Mouse (Mus musculus) bone marrow, adult 2 months (tissue): ENCODE measurements around the gene Zfp369. TPM values are rescaled to one million over a fixed set of nuclear protein-coding genes. Genes with fewer than 3 reads are reported as not detected.
"Not testable (repeated sequence)": the region's sequence is repeated elsewhere in the genome, so short reads cannot be mapped to it uniquely, and the experiment has no call there.

Experiments used
- H3K27ac ChIP-seq: fragments of 200-500 bp; 2 replicates; pipeline ENCODE4 v1.5.1; 2012; ENCODE audit warnings: low read depth, mild to moderate bottlenecking, control low read depth, inconsistent platforms, low read length; ENCODE audit not compliant: control insufficient read depth, poor library complexity, insufficient read depth
- H3K4me1 ChIP-seq: fragments of 200-500 bp; 2 replicates; pipeline ENCODE4 v1.6.1; 2011; ENCODE audit warnings: low read length; ENCODE audit not compliant: control insufficient read depth, insufficient read depth
- H3K4me3 ChIP-seq: fragments of 200-500 bp; replicated peaks from 2 replicates; pipeline ENCODE3; 2011; ENCODE audit warnings: mild to moderate bottlenecking, low read depth, low read length, control low read depth; ENCODE audit not compliant: control insufficient read depth
- CTCF ChIP-seq: fragments of 200-500 bp; IDR thresholded peaks from 2 replicates; pipeline ENCODE4 v1.5.1; 2011; ENCODE audit warnings: low read length, control low read depth; ENCODE audit not compliant: control insufficient read depth, insufficient read depth
- POLR2A ChIP-seq: fragments of 200-500 bp; IDR thresholded peaks from 2 replicates; pipeline ENCODE4 v1.6.1; 2011; ENCODE audit warnings: low read depth, mild to moderate bottlenecking, control low read depth, low read length, borderline replicate concordance; ENCODE audit not compliant: control insufficient read depth
- WGBS: fragments of 180-500 bp; shearing (Covaris S2); methylation state at CpG from one replicate; pipeline ENCODE4 v1.1.7; 2018; 5-methylcytosine and 5-hydroxymethylcytosine counted together
- polyA plus RNA-seq: library from polyadenylated mRNA; stranded (reverse); fragments of >200 nt; gene quantifications from 2 replicates; pipeline ENCODE4 v1.2.4, GENCODE M21; 2011; ENCODE audit warnings: low replicate concordance; ENCODE audit not compliant: missing spikeins, insufficient read depth, insufficient read length

The Zfp369 gene
- polyA plus RNA-seq, 1 experiment = 12.2 TPM

DNA sequence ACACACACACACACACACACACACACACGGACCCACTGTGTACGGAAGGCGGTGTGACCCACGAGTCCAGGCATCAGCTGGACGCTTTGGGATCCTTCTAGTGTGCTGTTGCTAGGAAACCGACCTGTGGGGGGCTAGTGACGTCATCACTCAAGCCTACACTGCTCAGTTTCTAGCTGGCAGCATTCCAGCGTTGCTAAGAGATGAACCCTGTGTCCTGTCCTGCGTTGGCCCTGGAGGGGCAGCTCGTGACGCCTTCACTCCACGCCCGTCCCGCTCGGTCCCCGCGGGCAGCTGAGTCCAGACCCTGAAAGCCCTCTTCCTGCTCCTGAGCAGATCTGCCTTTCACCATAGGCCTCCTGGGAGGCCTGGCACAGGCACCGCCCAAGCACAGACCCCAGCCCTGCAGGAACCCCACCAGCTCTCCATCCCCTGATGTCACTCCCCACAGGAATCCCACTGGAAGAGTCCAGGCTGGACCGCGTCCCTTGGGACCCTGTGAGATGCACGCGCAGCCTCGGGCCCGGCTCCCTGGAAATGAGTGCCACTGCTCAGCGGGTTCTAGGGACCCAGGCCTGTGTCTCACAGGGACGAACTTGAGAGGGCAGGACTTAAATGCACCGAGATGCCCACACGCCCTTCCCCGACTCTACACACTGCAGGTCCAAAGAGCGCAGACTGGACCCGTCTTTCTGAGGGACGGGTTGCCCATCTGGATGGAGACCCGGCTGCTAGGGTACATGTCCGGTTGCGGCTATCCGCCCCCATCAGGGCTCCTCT is 20.2 kb upstream of the Zfp369 start:
- 44% methylated on average over 36 of the region's 36 CpGs for WGBS
- Histone ChIP-seq H3K4me1 (no peaks in the 10 kb centered on the region), H3K4me3 (no peak overlapping the region), H3K27ac (no peak overlapping the region)
- TF ChIP-seq CTCF (no peak), POLR2A (no peak)

DNA sequence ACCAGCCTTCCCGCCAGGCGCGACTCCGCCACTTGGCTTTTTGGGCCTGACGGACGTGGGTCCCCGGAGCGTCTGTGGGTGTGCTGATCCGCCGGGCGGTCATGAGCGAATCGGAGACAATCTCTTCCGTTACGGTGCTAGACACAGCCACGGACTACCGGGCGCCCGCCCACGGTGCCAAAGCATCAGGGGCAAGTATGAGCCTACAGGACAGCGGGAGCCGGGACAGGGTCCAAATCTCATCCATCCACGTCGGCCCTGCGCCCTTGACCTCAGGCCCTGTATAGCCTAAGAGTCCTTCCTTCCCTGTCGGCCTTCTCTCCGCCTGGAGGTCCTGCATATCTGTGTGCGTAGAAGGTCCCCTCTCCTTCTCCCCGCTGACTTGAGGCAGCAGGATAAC is 19.4 kb upstream of the Zfp369 start, which contains the start of gene Gm10775:
Gene Gm10775, plus strand, starts transcription at position 301 of the 400 bp plus-strand sequence.
- Histone ChIP-seq H3K4me1 (no peaks in the 10 kb centered on the region), H3K27ac (no peak within 1 kb of the TSS), H3K4me3 (no peak within 1 kb of the TSS)
- WGBS = 63% methylated on average over 29 of the region's 29 CpGs
- TF ChIP-seq CTCF (no peak), POLR2A (no peak)

DNA sequence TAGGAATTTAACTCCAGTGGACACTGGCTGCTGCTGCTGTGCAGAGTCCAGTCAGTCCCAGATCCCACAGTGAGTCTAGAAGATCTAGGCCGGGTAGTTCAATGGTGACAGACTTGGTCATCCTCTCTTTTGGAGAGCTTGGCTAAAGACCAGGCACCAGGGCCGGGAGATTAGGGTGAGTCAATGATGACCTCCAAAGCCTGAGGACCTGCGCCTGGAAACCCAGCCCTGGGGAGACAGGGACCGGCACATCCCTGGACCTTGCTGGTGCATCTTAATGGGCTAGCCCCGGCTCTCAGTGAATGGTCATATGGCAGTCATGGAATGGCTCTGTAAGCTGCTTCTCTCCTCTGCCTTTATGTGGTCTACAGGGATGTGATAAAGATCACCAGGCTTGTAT is 16.5 kb upstream of the Zfp369 start:
- WGBS = 89% methylated on average over 5 of the region's 5 CpGs
- Histone ChIP-seq H3K4me3 (no peak overlapping the region), H3K27ac (no peak overlapping the region), H3K4me1 (no peaks in the 10 kb centered on the region)
- no peak for TF ChIP-seq POLR2A
- TF ChIP-seq CTCF = no peak

DNA sequence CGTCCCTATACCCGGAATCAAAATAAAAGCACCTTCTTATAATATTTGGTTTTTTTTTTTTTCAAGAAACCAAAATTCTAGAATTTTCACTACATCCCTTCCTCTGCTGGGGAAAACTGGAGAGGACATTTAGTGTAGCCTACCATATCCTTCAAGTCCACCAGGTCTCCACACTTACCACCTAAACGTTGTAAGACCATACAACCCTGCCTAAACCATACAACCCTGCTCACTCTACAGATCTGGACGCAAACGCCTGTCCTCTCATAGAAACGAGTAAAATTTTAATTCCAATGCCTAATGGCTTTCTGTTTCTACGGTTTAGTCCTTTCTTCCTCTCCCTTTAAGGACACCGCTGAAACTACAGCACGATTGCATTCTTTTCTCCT is 626 bp upstream of the Zfp369 start:
- Histone ChIP-seq H3K27ac (peak overlapping the region; percentile 79), H3K4me1 (peaks cover 2% of the 10 kb centered on the region; the same call in 1 of the 2 replicates), H3K4me3 (peak overlapping the region; percentile 99)
- 6% methylated on average over 9 of the region's 9 CpGs for WGBS
- TF ChIP-seq CTCF (no peak), POLR2A (no peak)

GRCm38 (mm10) chr13:65286771-65287170 is 8.2 kb downstream of the Zfp369 start:
- H3K27ac ChIP-seq = no peak overlapping the region
- no peaks in the 10 kb centered on the region for H3K4me1 ChIP-seq
- TF ChIP-seq CTCF (peak; percentile 36; the same call in 1 of the 2 replicates), POLR2A (no peak)
- WGBS = 87% methylated on average over 2 of the region's 2 CpGs
- no peak overlapping the region for H3K4me3 ChIP-seq

DNA sequence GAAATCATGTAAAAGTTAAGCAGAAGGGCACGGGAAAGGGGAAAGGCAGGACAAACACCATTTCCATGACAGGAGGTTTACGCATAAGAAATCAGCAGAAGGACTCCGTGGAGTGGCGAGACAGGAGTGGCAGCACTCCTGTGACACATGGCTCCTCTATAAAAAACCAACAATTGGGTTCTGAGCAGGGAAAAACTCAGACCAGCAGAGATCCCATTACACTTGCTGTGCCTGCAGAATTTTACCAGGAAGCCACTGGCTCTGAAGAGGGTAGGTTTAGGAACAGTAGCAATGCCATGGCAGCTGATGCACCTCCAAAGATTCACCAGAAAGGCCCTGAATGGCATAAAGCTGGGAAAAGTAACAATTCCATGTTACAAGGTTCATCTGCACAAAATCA is 17.7 kb downstream of the Zfp369 start:
- TF ChIP-seq POLR2A (no peak), CTCF (no peak)

DNA sequence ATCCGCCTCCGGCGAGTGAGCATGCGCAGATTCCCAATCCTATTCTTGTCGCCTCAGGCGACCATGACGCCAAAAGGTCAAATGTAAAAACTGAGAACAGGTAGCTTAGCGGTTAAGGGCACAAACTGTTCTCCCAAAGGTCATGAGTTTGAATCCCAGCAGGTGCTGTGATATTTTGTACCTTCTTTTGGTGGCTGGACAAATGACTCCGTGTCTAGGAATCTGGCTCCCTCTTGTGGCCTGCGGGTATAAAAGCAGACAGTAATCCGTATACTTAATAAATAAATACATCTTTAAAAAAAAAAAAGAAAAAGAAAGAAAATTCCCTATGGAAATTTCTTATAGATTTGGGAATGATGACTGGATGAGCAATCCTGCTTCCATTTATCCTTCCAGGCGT is 32.2 kb downstream of the Zfp369 start:
- TF ChIP-seq CTCF = 0 out of 2 replicates have a peak, but pooled peaks have one; percentile 15
- H3K4me3 ChIP-seq, H3K27ac ChIP-seq, H3K4me1 ChIP-seq: not testable (repeated sequence)
- 36% methylated on average over 12 of the region's 12 CpGs for WGBS

More for the DNA sequence above, 17.7 kb downstream of the Zfp369 start:
- WGBS = 87% methylated on average over 4 of the region's 4 CpGs
- no peak overlapping the region for H3K4me3 ChIP-seq
- H3K4me1 ChIP-seq = no peaks in the 10 kb centered on the region
- H3K27ac ChIP-seq = no peak overlapping the region

GRCm38 (mm10) chr13:65311311-65311755 is 32.7 kb downstream of the Zfp369 start:
- WGBS = 21% methylated on average over 27 of the region's 27 CpGs
- H3K4me3 ChIP-seq = no peak overlapping the region
- H3K27ac ChIP-seq = no peak overlapping the region
- no peak for TF ChIP-seq POLR2A
- TF ChIP-seq CTCF = no peak
- H3K4me1 ChIP-seq = no peaks in the 10 kb centered on the region
